Mouse (Mus musculus) frontal cortex, adult 2 months (tissue): ENCODE results near the gene Tmem199. TPM values are rescaled to one million over a fixed set of nuclear protein-coding genes. Genes with fewer than 3 reads are reported as not detected.

Source experiments
- DNase-seq, 2 experiments: peaks; one replicate each; pipeline ENCODE4 v3.0.0; 2022; ENCODE audit warnings: low spot score in 1 of 2; ENCODE audit errors: extremely low spot score in 1 of 2
- polyA plus RNA-seq: library from polyadenylated mRNA; depleted of rRNA; stranded (reverse); fragments of >200 nt; gene quantifications from 2 replicates; pipeline ENCODE4 v1.2.3, GENCODE M21; 2012; rRNA removed

The Tmem199 gene
- polyA plus RNA-seq, 1 experiment = 56.6 TPM

DNA sequence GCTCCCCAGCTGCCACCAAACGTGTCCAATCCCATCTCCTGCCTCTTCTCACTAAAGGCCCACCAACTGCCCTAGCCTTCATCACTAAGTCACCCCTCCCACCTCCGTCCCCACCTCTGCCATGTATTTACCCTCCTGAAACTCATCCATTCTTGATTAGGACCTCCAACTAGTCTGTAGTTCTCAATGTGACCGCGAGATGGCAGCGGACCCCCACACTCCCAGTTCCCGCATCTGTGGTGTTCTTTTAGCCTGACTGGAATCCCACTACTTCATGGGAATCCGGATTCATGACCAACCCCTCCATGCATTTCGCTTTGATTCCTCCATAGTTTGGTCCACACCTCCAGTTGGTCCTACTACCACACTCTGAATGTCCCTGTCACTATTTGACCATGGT is 23.8 kb downstream of the Tmem199 start:
- peak in 1 of 2 experiments; percentile 86 for DNase-seq

GRCm38 (mm10) chr11:78483639-78484038 is 28.3 kb downstream of the Tmem199 start:
- DNase-seq = no peak

GRCm38 (mm10) chr11:78475289-78475688 is 36.7 kb downstream of the Tmem199 start:
- DNase-seq = no peak

GRCm38 (mm10) chr11:78471326-78472103 is 40.5 kb downstream of the Tmem199 start:
- DNase-seq = no peak

DNA sequence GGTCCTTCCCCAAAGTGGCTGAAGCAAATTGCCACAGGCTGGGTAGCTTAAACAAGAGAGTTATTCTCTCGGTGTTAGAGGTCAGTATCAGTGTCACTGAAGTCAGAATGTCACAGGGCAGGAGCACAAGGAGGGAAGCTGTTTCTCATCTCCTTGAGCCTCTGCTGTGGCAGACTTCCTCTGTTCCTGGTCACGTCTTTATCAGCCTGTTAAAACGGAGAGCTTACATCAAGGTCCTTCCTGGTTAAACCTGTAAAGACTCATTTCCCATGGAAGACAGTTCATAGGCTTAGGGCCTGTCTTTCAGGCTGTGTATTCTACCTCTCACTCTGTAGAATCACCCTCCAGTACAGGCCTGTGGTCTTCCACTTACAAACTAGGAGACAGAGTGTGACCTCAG is 44.0 kb downstream of the Tmem199 start:
- no peak for DNase-seq

GRCm38 (mm10) chr11:78467515-78467914 is 44.5 kb downstream of the Tmem199 start:
- DNase-seq = no peak

GRCm38 (mm10) chr11:78466242-78466912 is 45.6 kb downstream of the Tmem199 start:
- no peak for DNase-seq

- DNase-seq = peak; percentile 49 to 81
These were observed 46.3 kb downstream of the Tmem199 start, which contains the start of gene Slc46a1 for GRCm38 (mm10) chr11:78465568-78466180. Gene Slc46a1, plus strand, starts transcription at chr11:78465697.

- no peak for DNase-seq
These were observed 46.9 kb downstream of the Tmem199 start for GRCm38 (mm10) chr11:78465116-78465515.

GRCm38 (mm10) chr11:78463286-78464036 is 48.5 kb downstream of the Tmem199 start:
- DNase-seq = no peak

GRCm38 (mm10) chr11:78462669-78463068 is 49.3 kb downstream of the Tmem199 start:
- no peak for DNase-seq

GRCm38 (mm10) chr11:78461894-78462293 is 50.1 kb downstream of the Tmem199 start:
- no peak for DNase-seq

GRCm38 (mm10) chr11:78458740-78459139 is 53.2 kb downstream of the Tmem199 start:
- no peak for DNase-seq

Other genes with a start within 250 kb of the Tmem199 start
- gene BC030499, start 221.3 kb downstream of the Tmem199 start, polyA plus RNA-seq = 15.2 and 18.6 TPM in 2 replicates
- 14.7 and 16.8 TPM in 2 replicates for gene Spag5, start 210.6 kb downstream of the Tmem199 start, polyA plus RNA-seq
- gene Aldoc, start 189.2 kb downstream of the Tmem199 start, polyA plus RNA-seq = 1,301 and 1,427 TPM in 2 replicates
- 60.4 and 65.7 TPM in 2 replicates for gene Pigs, start 183.8 kb downstream of the Tmem199 start, polyA plus RNA-seq
- 69.3 and 73.8 TPM in 2 replicates for gene Unc119, start 168.7 kb downstream of the Tmem199 start, polyA plus RNA-seq
- not detected in 2 replicates for gene Foxn1, start 125.6 kb downstream of the Tmem199 start, polyA plus RNA-seq
- not detected in 2 replicates for gene Slc13a2, start 90.0 kb downstream of the Tmem199 start, polyA plus RNA-seq
- 14.1 and 14.4 TPM in 2 replicates for gene Slc46a1, start 46.5 kb downstream of the Tmem199 start, polyA plus RNA-seq
- 28.6 and 29.2 TPM in 2 replicates for gene Sarm1, start 14.4 kb downstream of the Tmem199 start, polyA plus RNA-seq
- gene Vtn, start 13.1 kb downstream of the Tmem199 start, polyA plus RNA-seq = 181 and 199 TPM in 2 replicates
- 3.0 and 3.6 TPM in 2 replicates for gene Sebox, start 8.7 kb downstream of the Tmem199 start, polyA plus RNA-seq
- 107 and 115 TPM in 2 replicates for gene Poldip2, start within 50 bp of the Tmem199 start, polyA plus RNA-seq
- 34.2 and 36.1 TPM in 2 replicates for gene Tnfaip1, start 24.2 kb upstream of the Tmem199 start, polyA plus RNA-seq
- gene Ift20, start 24.2 kb upstream of the Tmem199 start, polyA plus RNA-seq = 103 and 105 TPM in 2 replicates
- 14.1 and 18.7 TPM in 2 replicates for gene Tmem97, start 38.6 kb upstream of the Tmem199 start, polyA plus RNA-seq
- 55.9 and 58.6 TPM in 2 replicates for gene Nlk, start 185.2 kb upstream of the Tmem199 start, polyA plus RNA-seq
- gene Ccnq, start 239.6 kb upstream of the Tmem199 start, polyA plus RNA-seq = 28.8 and 34.8 TPM in 2 replicates